Mouse (Mus musculus) forebrain, embryonic 10.5 days (tissue): ENCODE results near the gene Kif14. TPM values are rescaled to one million over a fixed set of nuclear protein-coding genes. Genes with fewer than 3 reads are reported as not detected.
A peak's percentile ranks its signal among the peaks of the same experiment; 100 is the strongest.
"Not testable (repeated sequence)": the region's sequence is repeated elsewhere in the genome, so short reads cannot be mapped to it uniquely, and the experiment has no call there.

Experiments used
- DNase-seq: peaks from one replicate; pipeline ENCODE4 v3.0.0-alpha.2; 2017; ENCODE audit warnings: low spot score; ENCODE audit errors: extremely low spot score
- H3K27ac ChIP-seq: fragments of 300-500 bp; sonication (generic); 2 replicates; pipeline ENCODE4 v1.5.1; 2016; ENCODE audit warnings: mild to moderate bottlenecking
- H3K27me3 ChIP-seq: fragments of 300-500 bp; sonication (generic); 2 replicates; pipeline ENCODE4 v1.6.1; 2016; ENCODE audit warnings: mild to moderate bottlenecking; ENCODE audit not compliant: poor library complexity, severe bottlenecking
- H3K36me3 ChIP-seq: fragments of 300-500 bp; sonication (generic); replicated peaks from 2 replicates; pipeline ENCODE4 v1.6.1; 2016; ENCODE audit warnings: mild to moderate bottlenecking, moderate library complexity
- H3K4me1 ChIP-seq: fragments of 300-500 bp; sonication (generic); 2 replicates; pipeline ENCODE4 v1.6.1; 2016
- H3K4me3 ChIP-seq: fragments of 300-500 bp; sonication (generic); 2 replicates; pipeline ENCODE4 v1.5.1; 2016; ENCODE audit warnings: mild to moderate bottlenecking, moderate library complexity
- H3K9me3 ChIP-seq: fragments of 300-500 bp; sonication (generic); 2 replicates; pipeline ENCODE4 v1.6.1; 2016; ENCODE audit warnings: mild to moderate bottlenecking, moderate library complexity
- WGBS: fragments of 180-500 bp; shearing (Covaris S2); methylation state at CpG from one replicate; pipeline ENCODE4 v1.1.7; 2016; 5-methylcytosine and 5-hydroxymethylcytosine counted together
- polyA plus RNA-seq: library from polyadenylated mRNA; unstranded; fragments of >200 nt; fragmentation: Nextera tagmentation; extraction: Ambion mirVana; gene quantifications from 2 replicates; pipeline ENCODE4 v1.2.1, GENCODE M21; 2016

The Kif14 gene
- polyA plus RNA-seq, 1 experiment from 2014 or later: 10.0 TPM

DNA sequence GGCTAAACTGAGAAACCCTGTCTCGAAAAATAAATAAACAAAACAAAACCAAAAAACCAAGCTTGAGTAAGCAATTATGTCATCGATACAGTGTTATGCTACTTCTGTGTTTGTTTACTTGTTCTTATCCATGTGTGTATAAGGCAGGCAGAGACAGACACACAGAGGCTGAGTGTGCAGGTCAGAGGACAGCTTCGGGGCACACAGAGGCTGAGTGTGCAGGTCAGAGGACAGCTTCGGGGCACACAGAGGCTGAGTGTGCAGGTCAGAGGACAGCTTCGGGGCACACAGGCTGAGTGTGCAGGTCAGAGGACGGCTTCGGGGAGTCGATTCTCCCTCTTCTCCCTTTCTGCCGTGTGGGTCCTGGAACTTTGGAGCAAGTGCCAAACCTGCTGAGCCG lies 40.1 kb downstream of the Kif14 start:
- peaks cover 81% of the 10 kb centered on the region for H3K36me3 ChIP-seq
- not testable (repeated sequence) for H3K27ac ChIP-seq, DNase-seq, H3K9me3 ChIP-seq, H3K4me1 ChIP-seq, H3K27me3 ChIP-seq, H3K4me3 ChIP-seq
- 88% methylated on average over 10 of the region's 10 CpGs for WGBS

DNA sequence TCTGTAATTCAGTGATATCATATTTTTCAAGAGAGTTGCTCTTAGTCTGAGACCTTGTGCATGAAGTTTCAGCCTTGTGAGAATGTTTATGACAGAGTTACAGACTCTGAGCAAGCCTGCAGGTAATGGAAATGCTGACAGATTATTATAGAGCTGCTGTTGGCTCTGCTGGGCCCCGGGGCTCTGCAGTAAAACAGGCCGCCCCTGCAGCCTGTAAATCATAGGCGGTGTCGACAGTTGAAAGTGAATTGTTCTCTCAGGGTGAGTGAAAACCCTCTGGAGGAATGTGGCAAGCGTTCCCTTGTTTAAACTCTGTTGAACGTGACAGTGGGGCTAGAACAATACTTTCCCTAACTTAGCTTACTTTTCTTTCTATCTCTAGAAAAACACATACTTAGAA lies 46.2 kb downstream of the Kif14 start:
- Histone ChIP-seq H3K27ac (no peak overlapping the region), H3K9me3 (no peaks in the 10 kb centered on the region), H3K36me3 (peaks cover 87% of the 10 kb centered on the region), H3K27me3 (no peaks in the 10 kb centered on the region), H3K4me1 (no peaks in the 10 kb centered on the region), H3K4me3 (no peak overlapping the region)
- 92% methylated on average over 6 of the region's 6 CpGs for WGBS
- no peak for DNase-seq

GRCm38 (mm10) chr1:136513181-136513580 lies 47.0 kb downstream of the Kif14 start:
- DNase-seq: no peak
- WGBS: 97% methylated on average over 11 of the region's 11 CpGs
- H3K36me3 ChIP-seq: peaks cover 87% of the 10 kb centered on the region

GRCm38 (mm10) chr1:136518699-136519356 lies 52.7 kb downstream of the Kif14 start:
- no peaks in the 10 kb centered on the region for H3K9me3 ChIP-seq
- WGBS: 92% methylated on average over 7 of the region's 7 CpGs
- H3K4me1 ChIP-seq: no peaks in the 10 kb centered on the region
- H3K27me3 ChIP-seq: no peaks in the 10 kb centered on the region
- H3K27ac ChIP-seq: no peak overlapping the region
- H3K4me3 ChIP-seq: no peak overlapping the region
- DNase-seq: no peak
- peaks cover 95% of the 10 kb centered on the region for H3K36me3 ChIP-seq

More at GRCm38 (mm10) chr1:136513181-136513580, 47.0 kb downstream of the Kif14 start:
- no peaks in the 10 kb centered on the region for H3K27me3 ChIP-seq
- H3K4me3 ChIP-seq: no peak overlapping the region
- no peaks in the 10 kb centered on the region for H3K4me1 ChIP-seq
- H3K27ac ChIP-seq: no peak overlapping the region
- no peaks in the 10 kb centered on the region for H3K9me3 ChIP-seq

DNA sequence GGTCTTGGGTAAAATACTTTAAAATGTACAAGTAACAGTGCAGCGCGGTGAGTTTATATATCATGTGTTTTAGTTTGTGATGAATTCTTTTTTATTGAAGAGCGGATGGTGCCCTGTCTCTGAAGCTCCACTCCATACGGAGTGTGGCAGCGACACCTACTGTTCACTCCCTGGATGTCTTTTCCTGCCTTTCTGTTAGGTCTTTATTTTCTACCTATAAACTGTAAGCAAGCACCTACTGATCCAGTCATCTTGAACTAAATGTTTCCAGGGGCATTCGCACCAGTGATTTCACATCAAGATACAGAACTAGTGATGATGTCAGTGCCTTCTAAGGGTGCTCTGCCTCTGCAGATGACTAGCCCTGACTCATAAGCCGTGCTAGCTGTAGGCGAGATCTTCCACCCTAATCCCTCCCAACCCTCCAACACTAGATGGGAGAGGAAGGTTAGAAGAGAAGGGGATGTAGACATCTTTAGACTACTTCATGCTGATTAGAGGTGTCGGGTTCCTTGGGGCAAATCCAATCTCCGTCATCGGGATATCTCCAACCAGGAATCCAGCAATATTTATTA lies 55.3 kb downstream of the Kif14 start:
- no peaks in the 10 kb centered on the region for H3K9me3 ChIP-seq
- no peaks in the 10 kb centered on the region for H3K27me3 ChIP-seq
- H3K27ac ChIP-seq: no peak overlapping the region
- no peak for DNase-seq
- no peaks in the 10 kb centered on the region for H3K4me1 ChIP-seq
- no peak overlapping the region for H3K4me3 ChIP-seq
- peaks cover 92% of the 10 kb centered on the region for H3K36me3 ChIP-seq
- WGBS: 83% methylated on average over 11 of the region's 11 CpGs

DNA sequence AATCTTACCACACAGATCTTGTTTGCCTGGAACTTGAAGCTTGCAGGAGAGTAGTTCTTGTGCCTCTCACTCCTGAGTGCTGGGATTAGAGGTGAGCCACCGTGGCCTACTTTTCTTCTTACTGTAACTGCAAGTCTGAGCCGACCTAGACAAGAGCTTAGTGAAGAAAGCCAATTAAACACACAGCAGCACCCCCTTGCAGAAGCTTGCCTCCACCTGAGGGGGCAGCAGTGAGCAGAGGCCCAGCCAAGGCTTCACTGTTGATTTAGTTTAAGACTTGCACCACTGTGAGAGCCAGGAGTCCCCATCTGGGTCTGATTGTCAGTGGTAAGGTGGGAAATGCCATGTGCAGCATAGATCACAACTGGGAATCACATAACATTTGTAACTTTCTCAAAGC lies 58.8 kb downstream of the Kif14 start:
- no peaks in the 10 kb centered on the region for H3K27me3 ChIP-seq
- no peaks in the 10 kb centered on the region for H3K4me1 ChIP-seq
- H3K9me3 ChIP-seq: no peaks in the 10 kb centered on the region
- no peak overlapping the region for H3K4me3 ChIP-seq
- 38% methylated on average over 2 of the region's 2 CpGs for WGBS
- peak; percentile 67 for DNase-seq
- H3K36me3 ChIP-seq: peaks cover 91% of the 10 kb centered on the region
- no peak overlapping the region for H3K27ac ChIP-seq

DNA sequence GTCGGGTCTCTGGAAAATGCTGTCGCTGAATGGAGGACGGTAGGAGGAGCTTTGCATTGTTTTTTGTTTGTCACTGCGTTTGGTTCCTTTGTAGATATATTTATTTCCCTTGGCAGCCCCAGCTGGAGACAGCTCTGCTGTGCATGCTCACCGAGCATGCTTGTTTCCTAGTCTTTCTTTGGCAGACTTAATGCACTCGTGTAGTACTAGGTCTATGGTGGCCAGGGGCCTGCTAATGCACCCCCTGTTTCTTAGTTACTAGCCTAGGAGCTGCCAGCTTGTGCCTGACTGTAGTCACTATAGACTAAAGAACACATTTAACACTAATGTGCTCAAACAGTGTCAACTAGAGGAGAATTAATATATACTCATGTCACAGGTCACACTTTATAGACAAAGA lies 59.7 kb downstream of the Kif14 start:
- Histone ChIP-seq H3K4me3 (no peak overlapping the region), H3K27ac (no peak overlapping the region), H3K36me3 (peaks cover 93% of the 10 kb centered on the region), H3K4me1 (no peaks in the 10 kb centered on the region), H3K9me3 (no peaks in the 10 kb centered on the region), H3K27me3 (no peaks in the 10 kb centered on the region)
- DNase-seq: no peak
- WGBS: 85% methylated on average over 6 of the region's 6 CpGs

GRCm38 (mm10) chr1:136527163-136527562 lies 61.0 kb downstream of the Kif14 start:
- no peaks in the 10 kb centered on the region for H3K9me3 ChIP-seq
- H3K4me1 ChIP-seq: no peaks in the 10 kb centered on the region
- 93% methylated on average over 16 of the region's 16 CpGs for WGBS
- no peak overlapping the region for H3K4me3 ChIP-seq
- no peak overlapping the region for H3K27ac ChIP-seq
- H3K27me3 ChIP-seq: no peaks in the 10 kb centered on the region
- no peak for DNase-seq
- H3K36me3 ChIP-seq: peaks cover 83% of the 10 kb centered on the region

DNA sequence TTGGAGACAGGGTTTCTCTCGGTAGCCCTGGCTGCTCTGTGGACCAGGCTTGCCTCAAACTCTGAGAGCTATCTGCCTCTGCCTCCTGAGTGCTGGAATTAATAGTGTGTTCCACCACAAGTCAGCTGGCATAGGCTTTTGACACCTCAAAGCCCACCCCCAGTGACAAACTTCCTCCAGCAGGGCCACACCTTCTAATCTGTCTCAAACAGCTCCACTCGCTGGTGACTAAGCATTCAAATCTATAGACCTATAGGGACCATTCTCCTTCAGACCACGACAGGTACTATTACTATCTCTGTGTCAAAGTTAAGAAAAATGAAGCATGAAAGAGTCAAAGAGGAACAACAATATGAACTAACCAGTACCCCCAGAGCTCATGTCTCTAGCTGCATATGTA lies 66.4 kb downstream of the Kif14 start:
- Histone ChIP-seq H3K4me3 (no peak overlapping the region), H3K36me3 (peaks cover 52% of the 10 kb centered on the region), H3K9me3 (peaks cover 6% of the 10 kb centered on the region; the same call in 1 of the 2 replicates), H3K27ac (no peak overlapping the region), H3K27me3 (no peaks in the 10 kb centered on the region), H3K4me1 (no peaks in the 10 kb centered on the region)
- DNase-seq: no peak
- WGBS: 82% methylated on average over 3 of the region's 3 CpGs

DNA sequence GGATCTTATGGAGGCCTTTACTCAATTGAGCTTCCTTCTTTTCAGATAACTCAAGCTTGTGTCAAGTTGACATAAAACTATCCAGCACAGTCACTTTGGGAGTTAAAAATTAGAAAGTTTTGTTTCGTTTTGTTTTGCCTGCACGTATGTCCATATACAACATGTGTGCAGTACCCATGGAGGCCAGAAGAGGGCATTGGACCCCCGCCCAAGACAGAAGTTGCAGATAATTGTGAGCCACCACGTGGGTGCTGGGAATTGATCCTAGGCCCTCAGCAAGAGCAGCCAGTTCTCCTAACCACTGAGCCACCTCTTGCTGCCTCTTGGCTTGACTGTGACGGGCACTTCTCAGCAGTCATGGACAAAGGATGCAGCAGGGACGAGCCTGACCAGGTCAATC lies 70.8 kb downstream of the Kif14 start:
- Histone ChIP-seq H3K27ac (no peak overlapping the region), H3K4me1 (peaks cover 14% of the 10 kb centered on the region), H3K27me3 (no peaks in the 10 kb centered on the region), H3K9me3 (peaks cover 10% of the 10 kb centered on the region; the same call in 1 of the 2 replicates), H3K4me3 (no peak overlapping the region), H3K36me3 (peaks cover 20% of the 10 kb centered on the region)
- WGBS: 84% methylated on average over 6 of the region's 6 CpGs
- no peak for DNase-seq

- H3K36me3 ChIP-seq: peaks cover 16% of the 10 kb centered on the region
- H3K27ac ChIP-seq: no peak overlapping the region
- H3K4me3 ChIP-seq: no peak overlapping the region
- H3K4me1 ChIP-seq: peaks cover 14% of the 10 kb centered on the region
- peaks cover 10% of the 10 kb centered on the region; the same call in 1 of the 2 replicates for H3K9me3 ChIP-seq
- no peaks in the 10 kb centered on the region for H3K27me3 ChIP-seq
- WGBS: 93% methylated on average over 4 of the region's 4 CpGs
- no peak for DNase-seq
These were observed 72.1 kb downstream of the Kif14 start for GRCm38 (mm10) chr1:136538247-136538646.

- Histone ChIP-seq H3K4me1 (peaks cover 14% of the 10 kb centered on the region), H3K27ac (no peak overlapping the region), H3K9me3 (peaks cover 10% of the 10 kb centered on the region; the same call in 1 of the 2 replicates), H3K4me3 (no peak overlapping the region), H3K36me3 (peaks cover 15% of the 10 kb centered on the region), H3K27me3 (no peaks in the 10 kb centered on the region)
- DNase-seq: no peak
- WGBS: 56% methylated on average over 9 of the region's 9 CpGs
These were observed 74.3 kb downstream of the Kif14 start for GRCm38 (mm10) chr1:136540407-136540895.

GRCm38 (mm10) chr1:136541618-136542376 lies 75.7 kb downstream of the Kif14 start:
- WGBS: 76% methylated on average over 12 of the region's 12 CpGs
- no peak overlapping the region for H3K27ac ChIP-seq
- peaks cover 10% of the 10 kb centered on the region; the same call in 1 of the 2 replicates for H3K9me3 ChIP-seq

More at GRCm38 (mm10) chr1:136541618-136542376, 75.7 kb downstream of the Kif14 start:
- no peak for DNase-seq
- Histone ChIP-seq H3K27me3 (no peaks in the 10 kb centered on the region), H3K4me1 (peaks cover 14% of the 10 kb centered on the region), H3K4me3 (no peak overlapping the region), H3K36me3 (peaks cover 11% of the 10 kb centered on the region)
